Mouse (Mus musculus): ENCODE measurements at regions not wholly inside any gene's neighbourhood (a gene's known extent, or its start where the extent isn't known, plus 50 kb on each side); places are given as distances from the start of the nearest gene placed in this dataset.
A peak's percentile ranks its signal among the peaks of the same experiment; 100 is the strongest.
"Not testable (repeated sequence)": the region's sequence is repeated elsewhere in the genome, so short reads cannot be mapped to it uniquely, and the experiment has no call there.

DNA sequence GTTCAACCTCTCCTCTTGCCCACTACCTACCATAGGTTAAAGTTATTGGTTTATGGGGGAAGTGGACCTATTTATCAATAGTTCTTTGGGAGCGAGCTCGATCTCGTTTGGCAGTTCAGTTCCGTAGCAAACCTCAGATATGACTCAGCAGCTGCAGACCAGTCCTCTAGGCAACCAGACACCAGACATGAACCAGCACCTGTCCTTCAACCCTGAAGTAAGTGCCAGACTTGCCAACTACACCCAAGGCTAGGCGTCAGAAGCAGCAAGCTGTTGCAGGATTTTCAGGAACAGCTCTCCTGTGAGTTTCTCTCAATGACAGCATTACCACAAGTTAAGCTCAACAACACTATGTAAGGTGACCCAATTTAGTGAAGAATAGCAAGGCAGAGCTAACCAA, 53.3 kb upstream of the Trdn start:
- no peak overlapping the region for H3K4me3 ChIP-seq (ENCODE audit: low read depth, low read length)
- no peak for DNase-seq
- H3K4me2 ChIP-seq (ENCODE audit: low read depth): no peak overlapping the region
- H3K9ac ChIP-seq: no peak overlapping the region
- whole genome bisulfite sequencing: 90% methylated on average over 5 of the region's 5 CpGs
- no peak overlapping the region for H3K27ac ChIP-seq (ENCODE audit: low read depth, low read length)
- H3K36me3 ChIP-seq (ENCODE audit: insufficient read depth): no peaks in the 10 kb centered on the region
- H3K27me3 ChIP-seq (ENCODE audit: insufficient read depth, low read length): no peaks in the 10 kb centered on the region
- no peaks in the 10 kb centered on the region for H3K4me1 ChIP-seq (ENCODE audit: insufficient read depth)
- no peak for TF ChIP-seq CTCF (IDR thresholded peaks at IDR 0.05; ENCODE audit: low read depth)
- ATAC-seq: no peak
- H3K9me3 ChIP-seq (ENCODE audit: low read length): no peaks in the 10 kb centered on the region

- no peaks in the 10 kb centered on the region for H3K36me3 ChIP-seq (ENCODE audit: insufficient read depth)
- no peak overlapping the region for H3K4me2 ChIP-seq (ENCODE audit: low read depth)
- no peak overlapping the region for H3K27ac ChIP-seq (ENCODE audit: low read depth, low read length)
- no peaks in the 10 kb centered on the region for H3K4me1 ChIP-seq (ENCODE audit: insufficient read depth)
- H3K9me3 ChIP-seq (ENCODE audit: low read length): no peaks in the 10 kb centered on the region
- no peak overlapping the region for H3K9ac ChIP-seq
- 88% methylated on average over 2 of the region's 2 CpGs for WGBS
- H3K27me3 ChIP-seq (ENCODE audit: insufficient read depth, low read length): no peaks in the 10 kb centered on the region
- no peak for DNase-seq
- no peak for TF ChIP-seq CTCF (IDR thresholded peaks at IDR 0.05; ENCODE audit: low read depth)
- H3K4me3 ChIP-seq (ENCODE audit: low read depth, low read length): no peak overlapping the region
- ATAC-seq: no peak
These were observed 58.1 kb upstream of the Trdn start for GRCm38 (mm10) chr10:33022254-33022653.

DNA sequence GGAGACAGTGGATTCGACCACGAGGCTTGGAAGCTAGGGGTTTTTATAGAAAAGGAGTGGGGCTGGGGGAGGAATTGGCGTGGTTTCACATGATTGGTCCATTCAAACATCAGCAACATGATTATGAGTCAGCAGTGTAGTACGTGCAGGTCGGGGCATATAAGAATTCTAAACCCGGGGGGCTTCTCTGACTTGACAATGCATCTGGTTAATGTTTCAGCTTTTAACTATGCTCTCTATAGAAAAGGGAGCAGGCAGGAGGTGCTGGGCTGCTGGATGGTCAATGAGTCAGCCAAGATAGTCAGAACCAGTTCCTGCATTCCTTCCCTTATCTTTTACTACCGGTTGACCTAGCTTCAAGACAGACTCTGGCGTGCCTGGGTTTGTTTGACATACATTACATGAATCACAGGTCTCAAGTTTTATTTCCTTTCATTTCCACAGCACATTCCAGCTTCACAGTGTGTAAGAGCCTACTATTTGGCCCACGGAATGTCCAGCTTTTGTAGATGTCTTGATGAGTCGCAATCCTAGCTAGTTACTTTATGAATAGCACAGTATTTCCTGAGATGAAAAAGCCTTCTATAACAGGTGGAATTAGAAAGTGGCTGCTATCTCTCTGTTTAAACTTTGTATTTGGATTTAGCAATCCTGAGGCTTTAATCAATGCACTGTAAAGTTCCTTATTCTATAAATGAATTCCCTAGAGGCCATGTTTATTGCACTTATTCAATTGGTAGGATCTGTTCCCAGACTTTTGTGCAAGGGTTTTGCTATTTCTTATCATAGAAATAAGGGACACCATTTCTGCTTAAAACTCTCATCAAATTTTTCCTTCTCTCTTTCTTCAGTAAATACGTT, 94.7 kb upstream of the Nkain2 start:
- no peak overlapping the region for H3K4me3 ChIP-seq (ENCODE audit: low read depth, low read length)
- no peak for TF ChIP-seq CTCF (IDR thresholded peaks at IDR 0.05; ENCODE audit: low read depth)
- 85% methylated on average over 11 of the region's 11 CpGs for WGBS
- ATAC-seq (no peak), DNase-seq (no peak)
- no peaks in the 10 kb centered on the region for H3K9me3 ChIP-seq (ENCODE audit: low read length)
- no peaks in the 10 kb centered on the region for H3K27me3 ChIP-seq (ENCODE audit: insufficient read depth, low read length)
- H3K36me3 ChIP-seq (ENCODE audit: insufficient read depth): no peaks in the 10 kb centered on the region
- H3K4me2 ChIP-seq (ENCODE audit: low read depth): no peak overlapping the region
- no peak overlapping the region for H3K27ac ChIP-seq (ENCODE audit: low read depth, low read length)
- no peaks in the 10 kb centered on the region for H3K4me1 ChIP-seq (ENCODE audit: insufficient read depth)
- no peak overlapping the region for H3K9ac ChIP-seq

DNA sequence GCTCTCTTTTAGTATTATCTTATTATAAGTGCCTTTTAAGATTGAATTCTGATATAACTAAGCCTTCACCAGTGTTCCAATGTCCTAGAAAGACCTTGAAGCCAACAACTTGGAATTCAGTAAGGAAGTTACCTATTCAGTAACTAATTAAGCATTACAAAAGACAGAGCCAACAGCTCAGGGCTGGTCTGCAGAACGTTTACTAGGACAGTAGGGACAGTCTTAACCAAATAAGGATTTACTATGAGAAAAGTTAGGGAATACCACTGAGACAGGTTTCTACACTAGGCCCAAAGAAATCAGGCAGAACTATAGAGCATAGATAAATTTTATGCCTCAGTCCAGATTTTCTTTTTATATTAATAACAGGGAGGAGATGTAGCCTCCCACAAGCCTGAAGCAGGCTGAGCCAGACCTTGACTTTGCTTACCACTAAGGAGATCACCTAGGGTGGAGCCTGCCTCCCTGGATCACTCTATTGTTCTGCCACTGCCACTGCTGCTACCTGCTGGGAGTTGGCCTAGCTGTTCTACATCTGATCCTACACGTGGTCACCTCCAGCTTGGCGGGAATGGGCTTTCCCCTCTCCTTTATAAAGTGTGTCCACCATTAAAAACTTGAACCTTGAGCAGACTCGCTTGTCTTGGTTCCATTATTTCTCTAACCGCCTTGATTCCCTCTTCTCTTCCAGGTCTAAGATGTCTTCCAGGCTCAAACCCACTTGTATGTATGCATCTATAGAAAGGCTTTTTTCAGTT, 68.2 kb upstream of the Nkain2 start:
- not testable (repeated sequence) for ATAC-seq; H3K4me3 ChIP-seq (ENCODE audit: low read depth, low read length); H3K9ac ChIP-seq; H3K9me3 ChIP-seq (ENCODE audit: low read length); H3K36me3 ChIP-seq (ENCODE audit: insufficient read depth); H3K4me1 ChIP-seq (ENCODE audit: insufficient read depth); H3K27ac ChIP-seq (ENCODE audit: low read depth, low read length); H3K27me3 ChIP-seq (ENCODE audit: insufficient read depth, low read length); DNase-seq; H3K4me2 ChIP-seq (ENCODE audit: low read depth)
- 78% methylated on average over 5 of the region's 5 CpGs for WGBS

DNA sequence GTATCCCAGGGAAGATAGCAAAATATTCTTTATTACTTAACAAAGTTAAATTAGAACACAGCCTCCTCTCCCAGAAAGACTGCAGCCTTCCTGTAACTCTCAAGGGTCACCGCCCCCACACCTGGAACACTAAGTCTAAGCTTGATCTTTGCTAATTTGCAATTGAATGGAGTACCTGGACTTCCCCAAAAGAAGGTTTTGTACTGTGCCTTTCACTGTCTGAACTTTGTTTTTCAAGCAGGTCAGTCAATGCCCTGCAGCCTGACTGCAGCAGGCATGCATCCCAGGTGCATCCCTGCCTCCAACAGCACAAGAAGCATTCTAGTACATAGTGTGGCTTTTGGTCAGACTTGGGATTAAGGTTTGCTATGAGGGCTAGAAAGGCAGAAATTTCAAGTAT, 67.2 kb upstream of the Nkain2 start:
- H3K27ac ChIP-seq (ENCODE audit: low read depth, low read length); H3K36me3 ChIP-seq (ENCODE audit: insufficient read depth); H3K27me3 ChIP-seq (ENCODE audit: insufficient read depth, low read length); ATAC-seq; H3K4me3 ChIP-seq (ENCODE audit: low read depth, low read length); H3K9ac ChIP-seq; DNase-seq; H3K4me2 ChIP-seq (ENCODE audit: low read depth); H3K9me3 ChIP-seq (ENCODE audit: low read length); H3K4me1 ChIP-seq (ENCODE audit: insufficient read depth): not testable (repeated sequence)
- WGBS: 93% methylated on average over 1 of the region's 1 CpGs

DNA sequence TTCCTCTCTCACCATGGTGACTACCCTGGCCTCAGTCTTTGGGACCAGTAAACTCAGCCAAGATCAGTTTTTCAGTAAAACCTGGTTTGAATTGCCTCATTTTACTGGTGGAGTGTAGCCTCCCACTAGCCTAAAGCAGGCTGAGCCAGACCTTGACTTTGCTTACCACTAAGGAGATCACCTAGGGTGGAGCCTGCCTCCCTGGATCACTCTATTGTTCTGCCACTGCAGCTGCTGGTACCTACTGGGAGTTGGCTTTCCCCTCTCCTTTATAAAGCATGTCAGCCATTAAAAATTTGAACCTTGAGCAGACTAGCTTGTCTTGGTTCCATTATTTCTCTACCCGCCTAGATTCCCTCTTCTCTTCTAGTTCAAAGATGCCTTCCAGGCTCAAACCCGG, 63.5 kb upstream of the Nkain2 start:
- not testable (repeated sequence) for H3K4me1 ChIP-seq (ENCODE audit: insufficient read depth); DNase-seq; H3K9ac ChIP-seq; ATAC-seq; H3K27me3 ChIP-seq (ENCODE audit: insufficient read depth, low read length); H3K36me3 ChIP-seq (ENCODE audit: insufficient read depth); H3K9me3 ChIP-seq (ENCODE audit: low read length); H3K4me2 ChIP-seq (ENCODE audit: low read depth); H3K4me3 ChIP-seq (ENCODE audit: low read depth, low read length); H3K27ac ChIP-seq (ENCODE audit: low read depth, low read length)
- WGBS: 71% methylated on average over 2 of the region's 2 CpGs

DNA sequence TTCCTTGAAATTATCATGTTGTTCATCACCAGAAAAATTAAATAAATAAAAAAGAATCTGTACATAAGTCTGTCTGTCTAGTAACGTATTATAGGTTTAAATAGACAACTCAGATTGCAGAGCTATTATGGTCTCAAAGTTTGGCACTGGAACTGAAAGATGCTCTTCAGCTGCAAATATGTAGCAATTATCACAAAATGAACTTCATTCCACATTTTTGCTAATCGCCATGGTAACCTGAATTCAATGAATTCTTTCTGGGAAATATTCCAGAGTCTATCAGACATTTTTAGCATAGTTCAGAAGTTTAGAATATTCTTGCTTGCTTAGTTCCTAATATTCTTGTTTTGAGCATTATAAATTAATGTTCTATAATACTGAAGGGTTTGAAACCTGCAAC, 62.2 kb upstream of the Nkain2 start:
- 55% methylated on average over 2 of the region's 2 CpGs for WGBS
- Histone ChIP-seq H3K4me2 (ENCODE audit: low read depth) (no peak overlapping the region), H3K27ac (ENCODE audit: low read depth, low read length) (no peak overlapping the region), H3K4me1 (ENCODE audit: insufficient read depth) (0 out of 2 replicates have a peak, but pooled peaks cover 3% of the 10 kb centered on the region), H3K27me3 (ENCODE audit: insufficient read depth, low read length) (no peaks in the 10 kb centered on the region), H3K9me3 (ENCODE audit: low read length) (no peaks in the 10 kb centered on the region), H3K4me3 (ENCODE audit: low read depth, low read length) (no peak overlapping the region), H3K9ac (no peak overlapping the region), H3K36me3 (ENCODE audit: insufficient read depth) (no peaks in the 10 kb centered on the region)
- ATAC-seq: peak; percentile 69; the same call in 1 of the 2 replicates
- DNase-seq: peak; percentile 57
- TF ChIP-seq CTCF (IDR thresholded peaks at IDR 0.05; ENCODE audit: low read depth): no peak

Measured in forebrain, postnatal 0 days (tissue).